Mouse (Mus musculus): ENCODE measurements around the gene Nup133. TPM values are rescaled to one million over a fixed set of nuclear protein-coding genes. Genes with fewer than 3 reads are reported as not detected.

The Nup133 gene
- polyA plus RNA-seq (2015; fragmentation: Nextera tagmentation; extraction: Ambion mirVana) = 18.3 and 22.0 TPM in 2 replicates

- 0% methylated on average over 72 of the region's 77 CpGs for WGBS
- Histone ChIP-seq H3K4me2 (ENCODE audit: low read length) (peak within 1 kb of the TSS; percentile 95), H3K9ac (ENCODE audit: low read depth, low read length) (peak within 1 kb of the TSS; percentile 89), H3K27ac (ENCODE audit: low read depth, low read length) (peak within 1 kb of the TSS; percentile 87), H3K27me3 (replicated peaks; ENCODE audit: control insufficient read depth, insufficient read depth, low read length) (no peaks in the 10 kb centered on the region), H3K4me3 (ENCODE audit: low read length) (peak within 1 kb of the TSS; percentile 98), H3K4me1 (ENCODE audit: control insufficient read depth, insufficient read depth, low read depth, low read length) (peaks cover 14% of the 10 kb centered on the region), H3K36me3 (ENCODE audit: control insufficient read depth, insufficient read depth, low read length) (peaks cover 17% of the 10 kb centered on the region), H3K9me3 (ENCODE audit: control insufficient read depth, low read length) (no peaks in the 10 kb centered on the region)
- ATAC-seq = peak; percentile 93
Observed at GRCm38 (mm10) chr8:123948942-123949685, at the start of gene Nup133. Gene Nup133 (minus strand): TSS chr8:123949265.

- H3K4me3 ChIP-seq (ENCODE audit: low read length) = no peak overlapping the region
- H3K9me3 ChIP-seq (ENCODE audit: control insufficient read depth, low read length) = no peaks in the 10 kb centered on the region
- no peaks in the 10 kb centered on the region for H3K4me1 ChIP-seq (ENCODE audit: control insufficient read depth, insufficient read depth, low read depth, low read length)
- no peaks in the 10 kb centered on the region for H3K27me3 ChIP-seq (replicated peaks; ENCODE audit: control insufficient read depth, insufficient read depth, low read length)
- no peak overlapping the region for H3K27ac ChIP-seq (ENCODE audit: low read depth, low read length)
- H3K36me3 ChIP-seq (ENCODE audit: control insufficient read depth, insufficient read depth, low read length) = peaks cover 11% of the 10 kb centered on the region
- WGBS = 97% methylated on average over 3 of the region's 3 CpGs
- ATAC-seq = no peak
- no peak overlapping the region for H3K9ac ChIP-seq (ENCODE audit: low read depth, low read length)
- no peak overlapping the region for H3K4me2 ChIP-seq (ENCODE audit: low read length)
Observed at GRCm38 (mm10) chr8:123993997-123994396, 44.9 kb upstream of the Nup133 start.

- Histone ChIP-seq H3K27ac (ENCODE audit: low read depth, low read length) (no peak overlapping the region), H3K4me1 (ENCODE audit: control insufficient read depth, insufficient read depth, low read depth, low read length) (no peaks in the 10 kb centered on the region), H3K36me3 (ENCODE audit: control insufficient read depth, insufficient read depth, low read length) (peaks cover 11% of the 10 kb centered on the region), H3K9ac (ENCODE audit: low read depth, low read length) (no peak overlapping the region), H3K4me2 (ENCODE audit: low read length) (no peak overlapping the region), H3K4me3 (ENCODE audit: low read length) (no peak overlapping the region), H3K9me3 (ENCODE audit: control insufficient read depth, low read length) (no peaks in the 10 kb centered on the region), H3K27me3 (replicated peaks; ENCODE audit: control insufficient read depth, insufficient read depth, low read length) (no peaks in the 10 kb centered on the region)
- no peak for ATAC-seq
- WGBS = 95% methylated on average over 5 of the region's 5 CpGs
Observed at GRCm38 (mm10) chr8:123993597-123993996, 44.5 kb upstream of the Nup133 start.

GRCm38 (mm10) chr8:123992587-123992986, 43.5 kb upstream of the Nup133 start:
- no peak overlapping the region for H3K27ac ChIP-seq (ENCODE audit: low read depth, low read length)
- no peak for ATAC-seq
- WGBS = 87% methylated on average over 8 of the region's 8 CpGs
- no peak overlapping the region for H3K9ac ChIP-seq (ENCODE audit: low read depth, low read length)
- peaks cover 11% of the 10 kb centered on the region for H3K36me3 ChIP-seq (ENCODE audit: control insufficient read depth, insufficient read depth, low read length)
- no peaks in the 10 kb centered on the region for H3K27me3 ChIP-seq (replicated peaks; ENCODE audit: control insufficient read depth, insufficient read depth, low read length)
- no peaks in the 10 kb centered on the region for H3K4me1 ChIP-seq (ENCODE audit: control insufficient read depth, insufficient read depth, low read depth, low read length)
- H3K4me3 ChIP-seq (ENCODE audit: low read length) = no peak overlapping the region
- no peak overlapping the region for H3K4me2 ChIP-seq (ENCODE audit: low read length)
- H3K9me3 ChIP-seq (ENCODE audit: control insufficient read depth, low read length) = no peaks in the 10 kb centered on the region

GRCm38 (mm10) chr8:123990277-123991049, 41.4 kb upstream of the Nup133 start:
- Histone ChIP-seq H3K4me3 (ENCODE audit: low read length) (no peak overlapping the region), H3K27ac (ENCODE audit: low read depth, low read length) (no peak overlapping the region), H3K27me3 (replicated peaks; ENCODE audit: control insufficient read depth, insufficient read depth, low read length) (no peaks in the 10 kb centered on the region), H3K36me3 (ENCODE audit: control insufficient read depth, insufficient read depth, low read length) (no peaks in the 10 kb centered on the region), H3K9ac (ENCODE audit: low read depth, low read length) (no peak overlapping the region), H3K9me3 (ENCODE audit: control insufficient read depth, low read length) (no peaks in the 10 kb centered on the region), H3K4me1 (ENCODE audit: control insufficient read depth, insufficient read depth, low read depth, low read length) (no peaks in the 10 kb centered on the region), H3K4me2 (ENCODE audit: low read length) (no peak overlapping the region)
- WGBS = 92% methylated on average over 13 of the region's 13 CpGs
- ATAC-seq = no peak

- no peak overlapping the region for H3K9ac ChIP-seq (ENCODE audit: low read depth, low read length)
Observed at GRCm38 (mm10) chr8:123989128-123989527, 40.1 kb upstream of the Nup133 start.

GRCm38 (mm10) chr8:123988605-123989038, 39.6 kb upstream of the Nup133 start:
- Histone ChIP-seq H3K9ac (ENCODE audit: low read depth, low read length) (no peak overlapping the region), H3K4me1 (ENCODE audit: control insufficient read depth, insufficient read depth, low read depth, low read length) (no peaks in the 10 kb centered on the region), H3K27ac (ENCODE audit: low read depth, low read length) (no peak overlapping the region), H3K4me3 (ENCODE audit: low read length) (no peak overlapping the region), H3K27me3 (replicated peaks; ENCODE audit: control insufficient read depth, insufficient read depth, low read length) (no peaks in the 10 kb centered on the region), H3K9me3 (ENCODE audit: control insufficient read depth, low read length) (no peaks in the 10 kb centered on the region), H3K4me2 (ENCODE audit: low read length) (no peak overlapping the region), H3K36me3 (ENCODE audit: control insufficient read depth, insufficient read depth, low read length) (no peaks in the 10 kb centered on the region)
- no peak for ATAC-seq
- 77% methylated on average over 6 of the region's 6 CpGs for WGBS

More at GRCm38 (mm10) chr8:123989128-123989527, 40.1 kb upstream of the Nup133 start:
- Histone ChIP-seq H3K36me3 (ENCODE audit: control insufficient read depth, insufficient read depth, low read length) (no peaks in the 10 kb centered on the region), H3K4me3 (ENCODE audit: low read length) (no peak overlapping the region), H3K27me3 (replicated peaks; ENCODE audit: control insufficient read depth, insufficient read depth, low read length) (no peaks in the 10 kb centered on the region), H3K4me1 (ENCODE audit: control insufficient read depth, insufficient read depth, low read depth, low read length) (no peaks in the 10 kb centered on the region), H3K4me2 (ENCODE audit: low read length) (no peak overlapping the region), H3K27ac (ENCODE audit: low read depth, low read length) (no peak overlapping the region), H3K9me3 (ENCODE audit: control insufficient read depth, low read length) (no peaks in the 10 kb centered on the region)
- no peak for ATAC-seq
- 76% methylated on average over 7 of the region's 7 CpGs for WGBS

GRCm38 (mm10) chr8:123982826-123983400, 33.8 kb upstream of the Nup133 start, which contains the start of gene Abcb10:
Gene Abcb10 (minus strand): TSS chr8:123983122.
- Histone ChIP-seq H3K36me3 (ENCODE audit: control insufficient read depth, insufficient read depth, low read length) (no peaks in the 10 kb centered on the region), H3K4me1 (ENCODE audit: control insufficient read depth, insufficient read depth, low read depth, low read length) (peaks cover 13% of the 10 kb centered on the region), H3K4me2 (ENCODE audit: low read length) (peak within 1 kb of the TSS; percentile 74), H3K27me3 (replicated peaks; ENCODE audit: control insufficient read depth, insufficient read depth, low read length) (no peaks in the 10 kb centered on the region), H3K4me3 (ENCODE audit: low read length) (peak within 1 kb of the TSS; percentile 88), H3K27ac (ENCODE audit: low read depth, low read length) (peak within 1 kb of the TSS; percentile 29), H3K9me3 (ENCODE audit: control insufficient read depth, low read length) (no peaks in the 10 kb centered on the region), H3K9ac (ENCODE audit: low read depth, low read length) (peak within 1 kb of the TSS; percentile 88)
- peak; percentile 94 for ATAC-seq
- under 1% methylated on average over 51 of the region's 56 CpGs for WGBS
